Mouse (Mus musculus): ENCODE measurements around the gene Ms4a6c. TPM values are rescaled to one million over a fixed set of nuclear protein-coding genes. Genes with fewer than 3 reads are reported as not detected.
"Not testable (repeated sequence)": the region's sequence is repeated elsewhere in the genome, so short reads cannot be mapped to it uniquely, and the experiment has no call there.

The Ms4a6c gene
- polyA plus RNA-seq, 1 experiment from 2014 or later = 1.7 TPM

GRCm38 (mm10) chr19:11516246-11516645, 47.1 kb downstream of the Ms4a6c start, which contains the start of gene Ms4a6b:
Gene Ms4a6b, plus strand, starts transcription at chr19:11516512.
- Histone ChIP-seq H3K27ac (replicated peaks) (no peak within 1 kb of the TSS), H3K27me3 (replicated peaks; ENCODE audit: low read depth, poor library complexity, severe bottlenecking) (no peaks in the 10 kb centered on the region), H3K4me3 (no peak within 1 kb of the TSS), H3K36me3 (replicated peaks) (no peaks in the 10 kb centered on the region), H3K4me1 (no peaks in the 10 kb centered on the region), H3K9me3 (no peaks in the 10 kb centered on the region)
- DNase-seq (ENCODE audit: low spot score) = no peak

DNA sequence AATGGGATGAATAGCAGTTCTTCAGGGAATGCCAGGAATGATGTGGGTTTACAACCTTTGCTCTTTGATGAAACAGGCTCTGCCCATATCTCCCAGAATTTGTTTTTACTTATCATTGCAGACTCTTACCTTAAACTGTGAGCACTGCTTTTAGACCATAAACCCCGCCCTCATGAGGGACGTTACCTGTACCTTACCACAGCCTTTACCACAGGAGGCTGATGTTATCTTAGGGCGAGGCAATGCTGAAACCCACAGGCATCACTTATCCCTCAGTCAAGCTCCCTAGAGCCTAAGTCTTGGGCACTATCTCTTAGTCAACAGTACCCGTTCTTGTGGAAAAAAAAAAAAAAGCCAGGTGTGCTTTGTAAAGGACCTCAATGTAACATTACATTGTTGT, 47.7 kb downstream of the Ms4a6c start:
- Histone ChIP-seq H3K27me3 (replicated peaks; ENCODE audit: low read depth, poor library complexity, severe bottlenecking) (no peaks in the 10 kb centered on the region), H3K4me3 (no peak overlapping the region), H3K27ac (replicated peaks) (no peak overlapping the region), H3K36me3 (replicated peaks) (no peaks in the 10 kb centered on the region), H3K4me1 (no peaks in the 10 kb centered on the region), H3K9me3 (no peaks in the 10 kb centered on the region)
- WGBS = 74% methylated on average over 4 of the region's 4 CpGs
- DNase-seq (ENCODE audit: low spot score) = no peak

GRCm38 (mm10) chr19:11517373-11517772, 48.2 kb downstream of the Ms4a6c start:
- H3K4me1 ChIP-seq; H3K27me3 ChIP-seq (replicated peaks; ENCODE audit: low read depth, poor library complexity, severe bottlenecking); H3K27ac ChIP-seq (replicated peaks); H3K4me3 ChIP-seq; H3K36me3 ChIP-seq (replicated peaks); DNase-seq (ENCODE audit: low spot score); H3K9me3 ChIP-seq: not testable (repeated sequence)
- WGBS = 47% methylated on average over 1 of the region's 1 CpGs

GRCm38 (mm10) chr19:11518356-11518755, 49.2 kb downstream of the Ms4a6c start:
- H3K9me3 ChIP-seq; H3K27ac ChIP-seq (replicated peaks); H3K4me3 ChIP-seq; H3K27me3 ChIP-seq (replicated peaks; ENCODE audit: low read depth, poor library complexity, severe bottlenecking); DNase-seq (ENCODE audit: low spot score); H3K4me1 ChIP-seq; H3K36me3 ChIP-seq (replicated peaks): not testable (repeated sequence)
- WGBS = 92% methylated on average over 2 of the region's 2 CpGs

DNA sequence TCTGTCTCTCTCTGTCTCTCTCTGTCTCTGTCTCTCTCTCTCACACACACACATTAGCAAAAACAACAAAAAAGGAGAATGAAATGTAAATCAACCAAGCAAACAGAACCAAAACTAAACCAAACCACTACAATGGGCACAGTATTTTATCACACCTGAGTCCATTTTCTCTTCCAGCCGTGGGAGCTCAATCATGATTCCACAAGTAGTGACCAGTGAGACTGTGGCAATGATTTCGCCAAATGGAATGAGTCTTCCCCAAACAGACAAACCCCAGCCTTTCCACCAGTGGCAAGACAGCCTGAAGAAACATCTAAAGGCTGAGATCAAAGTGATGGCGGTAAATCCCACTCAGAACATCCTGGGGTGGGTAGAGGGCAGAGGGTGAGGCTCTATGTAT, 51.0 kb downstream of the Ms4a6c start:
- no peak overlapping the region for H3K4me3 ChIP-seq
- WGBS = 84% methylated on average over 3 of the region's 3 CpGs
- H3K9me3 ChIP-seq = no peaks in the 10 kb centered on the region
- no peak for DNase-seq (ENCODE audit: low spot score)
- H3K27me3 ChIP-seq (replicated peaks; ENCODE audit: low read depth, poor library complexity, severe bottlenecking) = no peaks in the 10 kb centered on the region
- H3K36me3 ChIP-seq (replicated peaks) = no peaks in the 10 kb centered on the region
- H3K4me1 ChIP-seq = no peaks in the 10 kb centered on the region
- H3K27ac ChIP-seq (replicated peaks) = no peak overlapping the region

Other genes starting within 250 kb of the Ms4a6c start
- not detected in 2 replicates for gene Ms4a12, start 236.9 kb upstream of the Ms4a6c start, polyA plus RNA-seq (2016; fragmentation: Nextera tagmentation; extraction: Ambion mirVana)
- not detected in 2 replicates for gene Ms4a1, start 203.1 kb upstream of the Ms4a6c start, polyA plus RNA-seq (2016; fragmentation: Nextera tagmentation; extraction: Ambion mirVana)
- gene Ms4a5, start 185.5 kb upstream of the Ms4a6c start, polyA plus RNA-seq (2016; fragmentation: Nextera tagmentation; extraction: Ambion mirVana) = not detected in 2 replicates
- gene Ms4a14, start 154.9 kb upstream of the Ms4a6c start, polyA plus RNA-seq (2016; fragmentation: Nextera tagmentation; extraction: Ambion mirVana) = not detected in 2 replicates
- gene Ms4a7, start 133.2 kb upstream of the Ms4a6c start, polyA plus RNA-seq (2016; fragmentation: Nextera tagmentation; extraction: Ambion mirVana) = 0.55 TPM in 1 of 2 replicates, not detected in the other
- gene Ms4a4a, start 93.8 kb upstream of the Ms4a6c start, polyA plus RNA-seq (2016; fragmentation: Nextera tagmentation; extraction: Ambion mirVana) = 0.93 and 1.9 TPM in 2 replicates
- gene Ms4a4c, start 64.6 kb upstream of the Ms4a6c start, polyA plus RNA-seq (2016; fragmentation: Nextera tagmentation; extraction: Ambion mirVana) = not detected in 2 replicates
- not detected in 2 replicates for gene Ms4a4b, start 25.8 kb upstream of the Ms4a6c start, polyA plus RNA-seq (2016; fragmentation: Nextera tagmentation; extraction: Ambion mirVana)
- gene Gm8369, start 16.6 kb downstream of the Ms4a6c start, polyA plus RNA-seq (2016; fragmentation: Nextera tagmentation; extraction: Ambion mirVana) = not detected in 2 replicates
- gene Ms4a6b, start 47.1 kb downstream of the Ms4a6c start, polyA plus RNA-seq (2016; fragmentation: Nextera tagmentation; extraction: Ambion mirVana) = 1.6 and 1.9 TPM in 2 replicates
- 0.58 and 0.82 TPM in 2 replicates for gene Ms4a4d, start 67.4 kb downstream of the Ms4a6c start, polyA plus RNA-seq (2016; fragmentation: Nextera tagmentation; extraction: Ambion mirVana)
- gene Ms4a6d, start 135.5 kb downstream of the Ms4a6c start, polyA plus RNA-seq (2016; fragmentation: Nextera tagmentation; extraction: Ambion mirVana) = 0.89 and 1.7 TPM in 2 replicates
- gene Ms4a2, start 154.4 kb downstream of the Ms4a6c start, polyA plus RNA-seq (2016; fragmentation: Nextera tagmentation; extraction: Ambion mirVana) = not detected in 2 replicates
- 0.21 and 0.31 TPM in 2 replicates for gene Ms4a3, start 171.5 kb downstream of the Ms4a6c start, polyA plus RNA-seq (2016; fragmentation: Nextera tagmentation; extraction: Ambion mirVana)
- gene Oosp2, start 191.2 kb downstream of the Ms4a6c start, polyA plus RNA-seq (2016; fragmentation: Nextera tagmentation; extraction: Ambion mirVana) = not detected in 2 replicates
- gene Oosp1, start 221.8 kb downstream of the Ms4a6c start, polyA plus RNA-seq (2016; fragmentation: Nextera tagmentation; extraction: Ambion mirVana) = not detected in 2 replicates
- gene Oosp3, start 227.7 kb downstream of the Ms4a6c start, polyA plus RNA-seq (2016; fragmentation: Nextera tagmentation; extraction: Ambion mirVana) = not detected in 2 replicates